Mouse (Mus musculus) midbrain, embryonic 12.5 days (tissue): ENCODE measurements around the gene Clasp1. TPM values are rescaled to one million over a fixed set of nuclear protein-coding genes. Genes with fewer than 3 reads are reported as not detected.

ENCODE experiments used
- ATAC-seq: fragments of 200-750 bp; cut with Nextera tagmentation; 2 replicates; pipeline ENCODE4 v1.8.0; 2017; ENCODE audit warnings: low read depth, moderate TSS enrichment, moderate library complexity; ENCODE audit not compliant: low FRiP score
- H3K27ac ChIP-seq: fragments of 300-500 bp; sonication (generic); replicated peaks from 2 replicates; pipeline ENCODE4 v1.5.1; 2016; ENCODE audit warnings: mild to moderate bottlenecking
- H3K27me3 ChIP-seq: fragments of 300-500 bp; sonication (generic); 2 replicates; pipeline ENCODE4 v1.6.1; 2016; ENCODE audit warnings: mild to moderate bottlenecking
- H3K36me3 ChIP-seq: fragments of 300-500 bp; sonication (generic); 2 replicates; pipeline ENCODE4 v1.6.1; 2016
- H3K4me1 ChIP-seq: fragments of 300-500 bp; sonication (generic); 2 replicates; pipeline ENCODE4 v1.6.1; 2016
- H3K4me2 ChIP-seq: fragments of 300-500 bp; sonication (generic); replicated peaks from 2 replicates; pipeline ENCODE4 v1.6.1; 2016; ENCODE audit warnings: mild to moderate bottlenecking, moderate library complexity
- H3K4me3 ChIP-seq: fragments of 300-500 bp; sonication (generic); 2 replicates; pipeline ENCODE4 v1.5.1; 2016; ENCODE audit warnings: mild to moderate bottlenecking
- H3K9ac ChIP-seq: fragments of 300-500 bp; sonication (generic); replicated peaks from 2 replicates; pipeline ENCODE4 v1.6.1; 2016; ENCODE audit warnings: mild to moderate bottlenecking, moderate library complexity
- H3K9me3 ChIP-seq: fragments of 300-500 bp; sonication (generic); 2 replicates; pipeline ENCODE4 v1.6.1; 2016; ENCODE audit warnings: mild to moderate bottlenecking
- WGBS: fragments of 180-500 bp; shearing (Covaris S2); methylation state at CpG from one replicate; pipeline ENCODE4 v1.1.7; 2016; 5-methylcytosine and 5-hydroxymethylcytosine counted together
- polyA plus RNA-seq: library from polyadenylated mRNA; unstranded; fragments of >200 nt; fragmentation: Nextera tagmentation; extraction: Ambion mirVana; gene quantifications from 2 replicates; pipeline ENCODE4 v1.2.1, GENCODE M21; 2016

Gene Clasp1
- polyA plus RNA-seq, 1 experiment from 2014 or later: 139 TPM

DNA sequence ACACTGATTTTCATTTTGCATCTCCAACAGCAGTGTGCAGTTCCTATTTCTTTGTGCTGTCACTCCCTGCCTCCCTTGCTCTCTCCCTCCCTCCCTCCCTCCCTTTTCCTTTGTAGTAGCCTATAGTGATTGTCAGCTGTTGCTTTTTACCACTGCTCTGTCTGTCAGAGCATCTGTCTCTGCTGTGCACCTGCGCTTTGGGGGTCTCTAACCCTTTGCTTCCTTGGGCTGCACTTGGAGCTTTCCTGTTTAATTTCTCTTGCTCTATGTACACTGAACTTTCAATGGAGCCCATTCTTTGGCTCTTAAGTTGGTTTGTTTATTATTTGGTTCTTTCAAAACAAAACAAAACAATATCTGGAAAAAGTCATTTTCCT is 69.0 kb downstream of the Clasp1 start:
- 0 out of 2 replicates have a peak overlapping the region, but pooled peaks have one; percentile 20 for H3K9ac ChIP-seq
- H3K27me3 ChIP-seq: no peaks in the 10 kb centered on the region
- peaks cover 22% of the 10 kb centered on the region for H3K36me3 ChIP-seq
- H3K4me3 ChIP-seq: no peak overlapping the region
- peak overlapping the region; percentile 58 for H3K27ac ChIP-seq
- no peaks in the 10 kb centered on the region for H3K9me3 ChIP-seq
- H3K4me1 ChIP-seq: peaks cover 47% of the 10 kb centered on the region
- peak overlapping the region; percentile 71; the same call in 1 of the 2 replicates for H3K4me2 ChIP-seq
- no peak for ATAC-seq
- WGBS: 19% methylated on average over 1 of the region's 1 CpGs

- Histone ChIP-seq H3K27me3 (no peaks in the 10 kb centered on the region), H3K4me2 (peak overlapping the region; percentile 71), H3K4me3 (no peak overlapping the region), H3K9ac (0 out of 2 replicates have a peak overlapping the region, but pooled peaks have one; percentile 20), H3K27ac (peak overlapping the region; percentile 58; the same call in 1 of the 2 replicates), H3K4me1 (peaks cover 47% of the 10 kb centered on the region), H3K36me3 (peaks cover 24% of the 10 kb centered on the region), H3K9me3 (no peaks in the 10 kb centered on the region)
- ATAC-seq: no peak
- WGBS: 61% methylated on average over 3 of the region's 3 CpGs
Observed at GRCm38 (mm10) chr1:118458279-118458678, 69.4 kb downstream of the Clasp1 start.

DNA sequence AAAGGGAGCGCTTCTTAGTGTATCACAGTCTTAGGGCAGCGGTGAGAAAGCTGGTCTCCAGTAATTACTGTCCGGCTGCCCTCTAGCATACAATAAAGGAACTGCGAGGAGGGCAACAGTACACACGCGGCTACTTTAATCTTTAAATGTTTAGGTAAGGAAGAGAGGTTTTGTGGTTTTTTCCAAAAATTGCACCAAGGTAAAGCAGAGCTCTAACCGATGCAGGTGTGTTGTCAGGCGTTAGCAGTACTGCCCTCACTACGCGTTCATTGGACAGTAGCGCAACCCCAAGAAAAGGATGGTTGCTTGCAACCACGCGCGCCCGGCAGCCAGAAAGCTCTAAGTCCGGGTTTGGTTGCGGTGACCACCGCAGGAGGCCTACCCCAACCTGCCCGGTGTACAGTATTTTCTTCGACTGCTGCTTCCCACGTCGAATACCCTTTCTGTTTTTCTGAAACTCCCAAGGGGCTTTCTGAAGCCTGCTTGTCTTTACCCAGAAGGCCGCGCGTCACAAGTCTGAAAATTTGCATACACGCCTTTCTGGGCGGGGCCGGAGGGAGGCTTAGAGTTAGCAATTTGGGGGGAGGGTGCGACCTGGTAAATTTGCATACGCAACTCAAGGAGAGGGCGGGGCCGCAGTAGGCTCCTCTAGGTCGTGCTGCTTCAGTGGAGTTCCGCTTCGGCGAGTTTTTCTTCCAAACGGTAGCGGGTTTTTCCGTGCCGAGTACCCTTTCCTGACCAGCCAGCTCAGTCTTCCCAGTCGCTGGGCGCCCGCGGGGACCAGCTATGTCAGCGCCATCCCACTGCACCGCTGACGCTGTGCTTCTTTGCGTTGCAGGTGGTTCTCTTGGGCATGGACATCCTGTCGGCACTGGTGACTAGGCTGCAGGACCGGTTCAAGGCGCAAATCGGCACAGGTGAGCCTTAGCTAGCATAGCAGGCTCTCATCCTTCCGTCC is 70.4 kb downstream of the Clasp1 start:
- WGBS: 2% methylated on average over 53 of the region's 53 CpGs
- H3K9me3 ChIP-seq: no peaks in the 10 kb centered on the region
- peaks cover 33% of the 10 kb centered on the region for H3K36me3 ChIP-seq
- H3K9ac ChIP-seq: peak overlapping the region; percentile 59
- H3K4me1 ChIP-seq: peaks cover 47% of the 10 kb centered on the region
- peak overlapping the region; percentile 71 for H3K4me2 ChIP-seq
- no peaks in the 10 kb centered on the region for H3K27me3 ChIP-seq
- peak overlapping the region; percentile 47 for H3K4me3 ChIP-seq
- peak overlapping the region; percentile 89 for H3K27ac ChIP-seq
- ATAC-seq: peak; percentile 92

DNA sequence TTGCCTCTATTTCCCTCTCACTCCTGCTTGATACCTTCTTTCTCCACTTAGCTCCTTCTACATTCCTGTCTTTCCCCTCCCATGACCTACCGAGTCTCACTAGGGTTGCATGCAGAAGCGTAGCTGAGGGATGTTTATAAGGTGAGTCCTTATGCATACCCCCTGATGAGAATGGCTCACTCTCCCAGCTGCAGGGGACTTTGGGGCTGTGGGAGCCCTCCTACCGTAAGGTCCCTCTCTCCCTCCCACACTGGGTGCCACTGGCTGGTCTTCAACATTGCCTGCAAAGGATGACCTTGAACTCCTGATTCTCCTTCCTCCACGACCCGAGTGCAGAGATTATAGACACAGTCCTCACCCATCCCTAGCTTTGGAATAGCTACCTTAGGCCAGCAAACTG is 71.9 kb downstream of the Clasp1 start:
- H3K4me1 ChIP-seq: peaks cover 36% of the 10 kb centered on the region
- H3K27me3 ChIP-seq: no peaks in the 10 kb centered on the region
- H3K36me3 ChIP-seq: peaks cover 48% of the 10 kb centered on the region
- no peak overlapping the region for H3K9ac ChIP-seq
- 94% methylated on average over 5 of the region's 5 CpGs for WGBS
- no peaks in the 10 kb centered on the region for H3K9me3 ChIP-seq
- ATAC-seq: no peak
- H3K4me3 ChIP-seq: no peak overlapping the region
- no peak overlapping the region for H3K27ac ChIP-seq
- no peak overlapping the region for H3K4me2 ChIP-seq

DNA sequence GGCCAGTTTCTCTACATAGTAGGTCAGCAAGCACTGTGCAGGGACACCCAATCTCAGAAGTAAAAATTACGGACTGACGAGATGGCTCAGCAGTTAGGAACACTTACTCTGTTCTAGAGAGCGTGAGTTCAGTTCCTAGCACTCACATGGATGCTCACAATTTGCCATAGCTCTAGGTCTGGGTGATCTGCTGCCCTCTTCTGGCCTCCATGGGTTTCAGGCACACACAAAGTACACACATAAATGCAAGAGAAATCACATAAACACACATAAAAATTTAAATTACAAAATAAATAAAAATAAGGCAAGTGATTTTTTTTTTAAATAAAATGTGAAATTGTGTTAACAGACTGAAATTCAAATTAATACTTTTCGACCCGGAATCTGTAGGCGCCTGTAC is 77.2 kb downstream of the Clasp1 start:
- Histone ChIP-seq H3K27me3 (no peaks in the 10 kb centered on the region), H3K9ac (no peak overlapping the region), H3K4me2 (no peak overlapping the region), H3K9me3 (no peaks in the 10 kb centered on the region), H3K27ac (no peak overlapping the region), H3K4me3 (no peak overlapping the region), H3K36me3 (peaks cover 89% of the 10 kb centered on the region), H3K4me1 (no peaks in the 10 kb centered on the region)
- ATAC-seq: no peak
- 98% methylated on average over 6 of the region's 6 CpGs for WGBS

DNA sequence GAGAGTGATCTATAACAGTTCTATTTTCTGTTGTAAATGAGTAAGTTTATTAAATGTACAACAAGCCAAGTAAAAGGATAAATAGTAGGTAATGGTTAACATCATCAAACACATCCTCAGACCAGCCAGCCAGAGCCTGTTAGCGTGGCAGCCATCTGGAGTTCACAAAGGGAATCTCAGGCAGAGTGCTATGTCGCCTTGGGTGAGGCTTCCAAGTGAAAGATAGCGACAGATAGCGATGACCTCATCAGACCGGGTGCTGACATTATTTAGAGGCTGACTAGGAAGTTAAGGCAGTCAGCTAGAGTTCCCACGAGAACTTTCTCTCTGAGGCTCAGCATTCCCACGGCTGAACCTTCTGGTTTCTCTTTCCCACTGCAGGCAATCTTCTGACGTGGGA is 83.5 kb downstream of the Clasp1 start:
- H3K4me3 ChIP-seq: no peak overlapping the region
- H3K9ac ChIP-seq: no peak overlapping the region
- peaks cover 59% of the 10 kb centered on the region for H3K36me3 ChIP-seq
- H3K4me2 ChIP-seq: no peak overlapping the region
- ATAC-seq: no peak
- H3K9me3 ChIP-seq: no peaks in the 10 kb centered on the region
- H3K27ac ChIP-seq: no peak overlapping the region
- WGBS: 89% methylated on average over 8 of the region's 8 CpGs
- H3K27me3 ChIP-seq: no peaks in the 10 kb centered on the region
- H3K4me1 ChIP-seq: no peaks in the 10 kb centered on the region

DNA sequence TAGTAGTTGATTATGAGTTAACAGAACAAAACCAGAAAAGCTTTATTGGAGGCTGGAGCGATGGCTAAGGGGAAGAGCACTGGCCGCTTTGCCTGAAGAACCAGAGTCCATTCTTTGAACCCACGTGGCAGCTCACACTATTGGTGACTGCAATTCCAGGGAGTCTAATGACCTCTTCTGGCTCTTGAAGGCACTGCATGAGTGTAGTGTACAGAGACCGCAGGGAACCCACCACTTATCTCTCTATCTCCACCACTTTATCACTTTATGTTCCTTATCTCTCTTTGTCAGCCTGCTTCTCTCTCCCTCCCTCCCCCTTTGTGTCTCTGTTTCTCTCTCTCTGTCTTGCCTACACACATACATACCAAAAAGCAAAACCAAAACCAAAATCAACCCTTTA is 88.1 kb downstream of the Clasp1 start:
- Histone ChIP-seq H3K27ac (no peak overlapping the region), H3K9me3 (no peaks in the 10 kb centered on the region), H3K4me2 (no peak overlapping the region), H3K4me1 (peaks cover 9% of the 10 kb centered on the region; the same call in 1 of the 2 replicates), H3K36me3 (peaks cover 30% of the 10 kb centered on the region), H3K9ac (no peak overlapping the region), H3K27me3 (no peaks in the 10 kb centered on the region), H3K4me3 (no peak overlapping the region)
- no peak for ATAC-seq
- WGBS: 52% methylated on average over 4 of the region's 4 CpGs

DNA sequence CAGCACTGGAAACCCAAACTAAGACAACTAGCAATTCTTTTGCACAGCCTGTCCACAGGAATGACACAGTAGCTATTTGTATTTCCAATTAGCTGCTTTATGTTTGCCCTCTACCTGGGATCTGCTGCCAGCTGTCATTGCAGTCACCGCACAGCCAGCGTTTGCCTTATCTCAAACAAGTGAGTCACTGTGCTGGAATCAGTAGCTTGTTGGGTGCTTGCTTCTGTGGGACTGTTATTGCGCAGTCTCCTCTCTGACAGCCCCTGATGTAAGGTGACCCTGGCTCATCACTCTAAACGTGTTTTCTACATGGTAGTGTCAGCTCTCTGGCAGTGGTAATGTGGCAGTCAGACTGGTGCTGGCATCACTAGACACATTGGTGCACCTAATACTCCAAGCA is 90.4 kb downstream of the Clasp1 start:
- Histone ChIP-seq H3K4me1 (peaks cover 18% of the 10 kb centered on the region), H3K9ac (no peak overlapping the region), H3K36me3 (peaks cover 15% of the 10 kb centered on the region; the same call in 1 of the 2 replicates), H3K27me3 (no peaks in the 10 kb centered on the region), H3K4me2 (no peak overlapping the region), H3K4me3 (no peak overlapping the region), H3K27ac (no peak overlapping the region), H3K9me3 (no peaks in the 10 kb centered on the region)
- ATAC-seq: no peak
- WGBS: 87% methylated on average over 4 of the region's 4 CpGs

GRCm38 (mm10) chr1:118480484-118481364 is 91.9 kb downstream of the Clasp1 start:
- Histone ChIP-seq H3K4me2 (no peak overlapping the region), H3K9me3 (no peaks in the 10 kb centered on the region), H3K27ac (0 out of 2 replicates have a peak overlapping the region, but pooled peaks have one; percentile 2), H3K4me1 (peaks cover 18% of the 10 kb centered on the region), H3K4me3 (no peak overlapping the region), H3K27me3 (no peaks in the 10 kb centered on the region), H3K36me3 (peaks cover 11% of the 10 kb centered on the region; the same call in 1 of the 2 replicates), H3K9ac (no peak overlapping the region)
- WGBS: 80% methylated on average over 8 of the region's 8 CpGs
- ATAC-seq: no peak

DNA sequence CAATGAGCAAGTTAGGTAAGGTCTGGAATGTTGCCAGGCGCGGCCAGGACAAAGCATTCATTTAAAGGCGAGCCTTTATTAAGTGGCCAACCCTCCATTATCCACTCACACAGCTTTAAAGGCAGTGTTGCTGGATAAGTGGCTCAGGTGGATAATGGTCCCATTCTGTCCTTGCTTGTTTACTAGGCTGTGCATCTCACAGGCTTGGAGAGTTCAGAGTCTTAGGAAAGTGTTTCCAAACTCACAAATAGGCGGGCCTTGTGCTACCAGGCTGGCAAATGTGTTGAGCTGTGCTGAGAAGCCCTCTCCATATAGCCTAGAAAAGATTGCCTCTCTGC is 92.5 kb downstream of the Clasp1 start:
- Histone ChIP-seq H3K4me1 (peaks cover 18% of the 10 kb centered on the region), H3K9me3 (no peaks in the 10 kb centered on the region), H3K4me3 (no peak overlapping the region), H3K27me3 (no peaks in the 10 kb centered on the region), H3K27ac (0 out of 2 replicates have a peak overlapping the region, but pooled peaks have one; percentile 2), H3K9ac (no peak overlapping the region), H3K36me3 (peaks cover 11% of the 10 kb centered on the region; the same call in 1 of the 2 replicates), H3K4me2 (no peak overlapping the region)
- WGBS: 68% methylated on average over 4 of the region's 4 CpGs
- ATAC-seq: peak; percentile 42

- no peak overlapping the region for H3K4me3 ChIP-seq
- WGBS: 84% methylated on average over 6 of the region's 6 CpGs
- ATAC-seq: no peak; the same call in 1 of the 2 replicates
- 0 out of 2 replicates have a peak overlapping the region, but pooled peaks have one; percentile 2 for H3K27ac ChIP-seq
- no peak overlapping the region for H3K9ac ChIP-seq
- H3K4me2 ChIP-seq: no peak overlapping the region
- no peaks in the 10 kb centered on the region for H3K27me3 ChIP-seq
- H3K4me1 ChIP-seq: peaks cover 18% of the 10 kb centered on the region
- peaks cover 11% of the 10 kb centered on the region; the same call in 1 of the 2 replicates for H3K36me3 ChIP-seq
- H3K9me3 ChIP-seq: no peaks in the 10 kb centered on the region
Observed at GRCm38 (mm10) chr1:118481703-118482102, 92.8 kb downstream of the Clasp1 start.
